Mouse (Mus musculus) liver, embryonic 14.5 days (tissue): ENCODE data around the gene Taf8.

ENCODE experiments used
- CTCF ChIP-seq: IDR thresholded peaks from 2 replicates; pipeline ENCODE4 v1.5.1; 2016; ENCODE audit warnings: antibody characterized with exemption, low read depth, control low read depth
- EP300 ChIP-seq: IDR thresholded peaks from 2 replicates; pipeline ENCODE4 v1.6.1; 2016; ENCODE audit warnings: antibody characterized with exemption, low read depth

DNA sequence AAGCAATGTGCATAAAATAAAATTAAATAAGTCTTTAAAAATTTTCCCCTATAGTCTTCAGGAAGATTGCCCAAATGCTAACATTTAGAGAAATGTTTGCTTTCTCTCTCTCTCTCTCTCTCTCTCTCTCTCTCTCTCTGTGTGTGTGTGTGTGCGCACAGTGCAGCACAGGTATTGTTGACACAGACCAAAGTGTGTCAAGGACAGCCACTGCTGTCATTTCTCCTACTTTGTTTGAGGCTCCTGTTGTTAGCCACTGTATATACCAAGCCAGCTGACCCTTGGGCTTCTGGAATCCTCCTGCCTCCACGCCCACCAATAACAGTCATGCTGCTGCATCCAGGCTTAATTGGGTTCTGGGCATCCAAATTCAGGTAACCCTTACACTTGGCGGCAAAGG, 36.0 kb upstream of the Taf8 start:
- TF ChIP-seq CTCF (no peak), EP300 (no peak)
